Mouse (Mus musculus): ENCODE data around the gene Fosb. TPM values are rescaled to one million over a fixed set of nuclear protein-coding genes. Genes with fewer than 3 reads are reported as not detected.

Fosb gene
- total RNA-seq, 2 experiments from 2014 or later, result 20.9 to 54.7 TPM

- peak; percentile 73 to 76 for DNase-seq (ENCODE audit: low spot score in 2 of 2)
Measured at GRCm38 (mm10) chr7:19307739-19308453, 2.0 kb downstream of the Fosb start.

GRCm38 (mm10) chr7:19306819-19307738 is 2.8 kb downstream of the Fosb start:
- DNase-seq (ENCODE audit: low spot score in 2 of 2), result no peak

GRCm38 (mm10) chr7:19305796-19306765 is 3.8 kb downstream of the Fosb start:
- DNase-seq (ENCODE audit: low spot score in 2 of 2), result no peak

- no peak for DNase-seq (ENCODE audit: low spot score in 2 of 2)
Measured at GRCm38 (mm10) chr7:19305413-19305735, 4.5 kb downstream of the Fosb start.

GRCm38 (mm10) chr7:19304501-19305412 is 5.1 kb downstream of the Fosb start:
- no peak for DNase-seq (ENCODE audit: low spot score in 2 of 2)

GRCm38 (mm10) chr7:19303770-19304169 is 6.1 kb downstream of the Fosb start:
- peak; percentile 73 to 79 for DNase-seq (ENCODE audit: low spot score in 2 of 2)

- DNase-seq (ENCODE audit: low spot score in 2 of 2), result no peak
Measured at GRCm38 (mm10) chr7:19303046-19303305, 6.9 kb downstream of the Fosb start.

GRCm38 (mm10) chr7:19302264-19303045 is 7.4 kb downstream of the Fosb start:
- DNase-seq (ENCODE audit: low spot score in 2 of 2), result no peak

GRCm38 (mm10) chr7:19301461-19302263 is 8.2 kb downstream of the Fosb start:
- DNase-seq (ENCODE audit: low spot score in 2 of 2), result no peak

GRCm38 (mm10) chr7:19300501-19301421 is 9.1 kb downstream of the Fosb start:
- DNase-seq (ENCODE audit: low spot score in 2 of 2), result peak; percentile 75 to 86

GRCm38 (mm10) chr7:19299194-19299593 is 10.7 kb downstream of the Fosb start:
- peak; percentile 50 for DNase-seq (ENCODE audit: low spot score in 2 of 2)

GRCm38 (mm10) chr7:19297794-19298193 is 12.1 kb downstream of the Fosb start:
- no peak for DNase-seq (ENCODE audit: low spot score in 2 of 2)

GRCm38 (mm10) chr7:19297034-19297433 is 12.8 kb downstream of the Fosb start:
- no peak for DNase-seq (ENCODE audit: low spot score in 2 of 2)

GRCm38 (mm10) chr7:19295503-19296185 is 14.2 kb downstream of the Fosb start:
- DNase-seq (ENCODE audit: low spot score in 2 of 2), result peak; percentile 96 to 99

GRCm38 (mm10) chr7:19290969-19291596 is 18.8 kb downstream of the Fosb start:
- no peak for DNase-seq (ENCODE audit: low spot score in 2 of 2)

- peak in 1 of 2 experiments; percentile 70 for DNase-seq (ENCODE audit: low spot score in 2 of 2)
Measured at GRCm38 (mm10) chr7:19284763-19285162, 25.1 kb downstream of the Fosb start.
